Mouse (Mus musculus) MEL (cell line): ENCODE data around the gene Flrt1.

ENCODE experiments used
- CHD1 ChIP-seq: IDR thresholded peaks from 2 replicates; pipeline ENCODE4 v1.6.1; 2012; ENCODE audit warnings: low read depth, mild to moderate bottlenecking, inconsistent platforms, low read length, improper control_type of control experiment
- CTCF ChIP-seq, 3 experiments: IDR thresholded peaks in 2 of 3; conservative IDR thresholded peaks in 1 of 3; 2 replicates each; pipeline ENCODE4 v1.5.1; 2011 to 2012; ENCODE audit warnings: low read length in 3 of 3, low read depth in 2 of 3, mild to moderate bottlenecking in 2 of 3, improper control_type of control experiment in 1 of 3, inconsistent platforms in 1 of 3, mixed read lengths in 1 of 3, moderate library complexity in 1 of 3; ENCODE audit not compliant: control insufficient read depth in 1 of 3, insufficient read depth in 1 of 3, poor library complexity in 1 of 3, severe bottlenecking in 1 of 3
- HCFC1 ChIP-seq: IDR thresholded peaks from 2 replicates; pipeline ENCODE4 v1.6.1; 2012; ENCODE audit warnings: low read depth, mild to moderate bottlenecking, inconsistent platforms, low read length, improper control_type of control experiment, moderate library complexity
- MAZ ChIP-seq: IDR thresholded peaks from 2 replicates; pipeline ENCODE4 v1.6.1; 2012; ENCODE audit warnings: low read depth, mild to moderate bottlenecking, inconsistent platforms, low read length, improper control_type of control experiment
- MEF2A ChIP-seq: IDR thresholded peaks from 2 replicates; pipeline ENCODE4 v1.6.1; 2014; ENCODE audit warnings: low read depth, mild to moderate bottlenecking, inconsistent platforms, low read length, improper control_type of control experiment; ENCODE audit not compliant: poor library complexity, insufficient replicate concordance, severe bottlenecking; ENCODE audit errors: extremely low read depth
- NRF1 ChIP-seq: IDR thresholded peaks from 2 replicates; pipeline ENCODE4 v1.6.1; 2014; ENCODE audit warnings: low read depth, mild to moderate bottlenecking, inconsistent platforms, low read length, improper control_type of control experiment, moderate library complexity; ENCODE audit not compliant: poor library complexity, insufficient read depth, severe bottlenecking
- POLR2A ChIP-seq, 2 experiments: IDR thresholded peaks; 2 replicates each; pipeline ENCODE4 v1.6.1; 2011 to 2012; ENCODE audit warnings: low read length in 2 of 2, mild to moderate bottlenecking in 2 of 2, control low read depth in 1 of 2, improper control_type of control experiment in 1 of 2, low read depth in 1 of 2, moderate library complexity in 1 of 2; ENCODE audit not compliant: control insufficient read depth in 1 of 2, insufficient read depth in 1 of 2, poor library complexity in 1 of 2
- RCOR1 ChIP-seq: IDR thresholded peaks from 2 replicates; pipeline ENCODE4 v1.6.1; 2012; ENCODE audit warnings: low read depth, mild to moderate bottlenecking, inconsistent platforms, low read length, improper control_type of control experiment
- SIN3A ChIP-seq: IDR thresholded peaks from 2 replicates; pipeline ENCODE4 v1.6.1; 2012; ENCODE audit warnings: low read length, improper control_type of control experiment, inconsistent platforms
- UBTF ChIP-seq: IDR thresholded peaks from 2 replicates; pipeline ENCODE4 v1.6.1; 2012; ENCODE audit warnings: low read depth, mild to moderate bottlenecking, inconsistent platforms, low read length, improper control_type of control experiment, moderate library complexity, borderline replicate concordance; ENCODE audit not compliant: insufficient read depth
- USF1 ChIP-seq: IDR thresholded peaks from 2 replicates; pipeline ENCODE4 v1.6.1; 2014; ENCODE audit warnings: low read depth, mild to moderate bottlenecking, inconsistent platforms, low read length, improper control_type of control experiment, moderate library complexity
- ZMIZ1 ChIP-seq: IDR thresholded peaks from 2 replicates; pipeline ENCODE4 v1.6.1; 2012; ENCODE audit warnings: low read depth, mild to moderate bottlenecking, inconsistent platforms, low read length, improper control_type of control experiment, moderate library complexity

DNA sequence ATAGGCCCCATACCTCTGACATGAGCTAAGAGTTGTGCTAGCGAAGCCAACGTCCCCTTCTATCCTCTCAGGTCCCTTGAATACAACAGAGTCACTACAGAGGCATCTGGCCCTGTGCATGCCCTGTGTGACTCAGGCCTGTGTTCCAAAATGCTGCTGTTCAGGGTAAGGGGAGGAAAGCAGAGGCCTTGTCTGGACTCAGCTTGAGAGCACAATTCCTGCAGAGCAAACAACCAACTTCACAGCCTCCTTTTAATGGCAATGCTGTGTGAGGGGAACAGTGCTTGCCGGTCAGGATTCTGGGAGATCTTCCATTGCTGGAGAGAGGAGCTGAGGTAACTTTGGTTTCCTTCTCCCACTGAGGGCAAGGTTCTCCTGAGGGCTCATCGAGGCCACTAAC is 61.2 kb downstream of the Flrt1 start:
- TF ChIP-seq ZMIZ1, result no peak
- no peak for TF ChIP-seq CTCF (IDR thresholded peaks at IDR 0.05 in 2 of 3, conservative IDR thresholded peaks at IDR 0.05 in 1 of 3; ENCODE audit: control insufficient read depth in 1 of 3, insufficient read depth in 1 of 3, low read depth in 2 of 3, low read length in 3 of 3, poor library complexity in 1 of 3, severe bottlenecking in 1 of 3)
- TF ChIP-seq MAZ, result no peak
- no peak for TF ChIP-seq USF1
- no peak for TF ChIP-seq UBTF
- no peak for TF ChIP-seq RCOR1
- no peak for TF ChIP-seq POLR2A (IDR thresholded peaks at IDR 0.05; ENCODE audit: control insufficient read depth in 1 of 2, insufficient read depth in 1 of 2, low read depth in 1 of 2, low read length in 2 of 2, poor library complexity in 1 of 2)
- no peak for TF ChIP-seq SIN3A
- no peak for TF ChIP-seq HCFC1
- no peak for TF ChIP-seq MEF2A
- TF ChIP-seq NRF1, result no peak
- TF ChIP-seq CHD1, result no peak
